Comparison of ENCODE assay signal across 8 mouse cellular contexts in genomic region chr11:16950976-16951760, GRCm38 (mm10). TPM values are rescaled to one million over a fixed set of nuclear protein-coding genes. Genes with fewer than 3 reads are reported as not detected.
A peak's percentile ranks its signal among the peaks of the same experiment; 100 is the strongest.
DNase-seq lines count a peak whose midpoint lies in the region; ATAC-seq and TF ChIP-seq lines count a peak whose summit lies in the region.

Gene Fbxo48 (plus strand): TSS chr11:16951375.

- no peaks in the 10 kb centered on the region for H3K36me3 ChIP-seq in embryonic facial prominence, embryonic 15.5 days
- H3K36me3 ChIP-seq in limb, embryonic 14.5 days (ENCODE audit: control insufficient read depth, insufficient read depth, low read length), result no peaks in the 10 kb centered on the region
- no peaks in the 10 kb centered on the region for H3K36me3 ChIP-seq in midbrain, postnatal 0 days (ENCODE audit: insufficient read depth, low read length)

- DNase-seq in 416B (ENCODE audit: low read depth), result peak; percentile 100
- peak; percentile 98 for DNase-seq in heart, adult 8-10 months (ENCODE audit: low spot score)
- DNase-seq in kidney, adult 9 months, result peak; percentile 99
- peak; percentile 97 for DNase-seq in limb, embryonic 14.5 days (ENCODE audit: low spot score)
- DNase-seq in midbrain, postnatal 0 days (ENCODE audit: low spot score), result peak; percentile 98
- DNase-seq in spleen, postnatal 14 days (ENCODE audit: low spot score in 2 of 2), result peak; percentile 91 to 93

- peak; percentile 97 for TF ChIP-seq POLR2A in bone marrow, adult 2 months (IDR thresholded peaks at IDR 0.05; ENCODE audit: borderline replicate concordance, control insufficient read depth, low read depth, low read length)
- peak; percentile 88; the same call in 1 of the 2 replicates for TF ChIP-seq POLR2A in limb, embryonic 14.5 days (IDR thresholded peaks at IDR 0.05; ENCODE audit: borderline replicate concordance, extremely low read depth, insufficient read depth, insufficient read length)

- H3K4me2 ChIP-seq in embryonic facial prominence, embryonic 15.5 days (replicated peaks), result peak within 1 kb of the TSS; percentile 72
- H3K4me2 ChIP-seq in limb, embryonic 14.5 days (replicated peaks; ENCODE audit: low read depth, low read length, severe bottlenecking), result peak within 1 kb of the TSS; percentile 79
- H3K4me2 ChIP-seq in midbrain, postnatal 0 days (ENCODE audit: low read depth, low read length, poor library complexity, severe bottlenecking), result peak within 1 kb of the TSS; percentile 87

- peak within 1 kb of the TSS; percentile 50 for H3K9ac ChIP-seq in embryonic facial prominence, embryonic 15.5 days
- peak within 1 kb of the TSS; percentile 66 for H3K9ac ChIP-seq in limb, embryonic 14.5 days (ENCODE audit: low read depth, low read length, severe bottlenecking)
- peak within 1 kb of the TSS; percentile 50; the same call in 1 of the 2 replicates for H3K9ac ChIP-seq in midbrain, postnatal 0 days (replicated peaks; ENCODE audit: low read length, poor library complexity, severe bottlenecking)

- no peaks in the 10 kb centered on the region; the same call in 1 of the 2 replicates for H3K4me1 ChIP-seq in bone marrow, adult 2 months (ENCODE audit: control insufficient read depth, insufficient read depth, low read length)
- peaks cover 21% of the 10 kb centered on the region; the same call in 1 of the 2 replicates for H3K4me1 ChIP-seq in embryonic facial prominence, embryonic 15.5 days
- H3K4me1 ChIP-seq in limb, embryonic 14.5 days (ENCODE audit: control insufficient read depth, insufficient read depth, low read length), result peaks cover 9% of the 10 kb centered on the region; the same call in 1 of the 2 replicates
- H3K4me1 ChIP-seq in midbrain, postnatal 0 days (ENCODE audit: insufficient read depth, low read length), result no peaks in the 10 kb centered on the region

- peak within 1 kb of the TSS; percentile 98 for H3K4me3 ChIP-seq in bone marrow, adult 2 months (replicated peaks; ENCODE audit: control insufficient read depth, low read depth, low read length)
- H3K4me3 ChIP-seq in embryonic facial prominence, embryonic 15.5 days (replicated peaks), result peak within 1 kb of the TSS; percentile 57
- H3K4me3 ChIP-seq in limb, embryonic 14.5 days (replicated peaks; ENCODE audit: low read length), result peak within 1 kb of the TSS; percentile 56
- H3K4me3 ChIP-seq in midbrain, postnatal 0 days (ENCODE audit: low read depth, low read length), result peak within 1 kb of the TSS; percentile 69

- ATAC-seq in embryonic facial prominence, embryonic 15.5 days (ENCODE audit: insufficient number of reproducible peaks, low FRiP score, low TSS enrichment, low read depth), result peak; percentile 100
- peak; percentile 99 for ATAC-seq in limb, embryonic 14.5 days (ENCODE audit: low FRiP score, low read depth)
- ATAC-seq in midbrain, postnatal 0 days (ENCODE audit: low FRiP score), result peak; percentile 100

- no peaks in the 10 kb centered on the region for H3K27me3 ChIP-seq in embryonic facial prominence, embryonic 15.5 days
- H3K27me3 ChIP-seq in limb, embryonic 14.5 days (ENCODE audit: control insufficient read depth, insufficient read depth, low read length), result no peaks in the 10 kb centered on the region
- H3K27me3 ChIP-seq in midbrain, postnatal 0 days (ENCODE audit: insufficient read depth, low read length), result no peaks in the 10 kb centered on the region

- peak within 1 kb of the TSS; percentile 78 for H3K27ac ChIP-seq in bone marrow, adult 2 months (ENCODE audit: control insufficient read depth, insufficient read depth, low read depth, low read length, poor library complexity)
- H3K27ac ChIP-seq in embryonic facial prominence, embryonic 15.5 days (replicated peaks), result peak within 1 kb of the TSS; percentile 44; the same call in 1 of the 2 replicates
- no peak within 1 kb of the TSS; the same call in 1 of the 2 replicates for H3K27ac ChIP-seq in limb, embryonic 14.5 days (replicated peaks; ENCODE audit: low read depth, low read length)
- no peak within 1 kb of the TSS for H3K27ac ChIP-seq in midbrain, postnatal 0 days (ENCODE audit: low read depth, low read length)

- no peak for TF ChIP-seq CTCF in bone marrow, adult 2 months (IDR thresholded peaks at IDR 0.05; ENCODE audit: control insufficient read depth, insufficient read depth, low read length)
- TF ChIP-seq CTCF in midbrain, postnatal 0 days (IDR thresholded peaks at IDR 0.05), result peak; percentile 4; the same call in 1 of the 2 replicates

- WGBS in bone marrow, adult 2 months, result under 1% methylated on average over 38 of the region's 38 CpGs
- under 1% methylated on average over 38 of the region's 38 CpGs for WGBS in embryonic facial prominence, embryonic 15.5 days
- WGBS in limb, embryonic 14.5 days, result 1% methylated on average over 38 of the region's 38 CpGs
- under 1% methylated on average over 38 of the region's 38 CpGs for WGBS in midbrain, postnatal 0 days

- no peaks in the 10 kb centered on the region for H3K9me3 ChIP-seq in embryonic facial prominence, embryonic 15.5 days (replicated peaks)
- no peaks in the 10 kb centered on the region for H3K9me3 ChIP-seq in limb, embryonic 14.5 days (ENCODE audit: control insufficient read depth, low read length)
- no peaks in the 10 kb centered on the region for H3K9me3 ChIP-seq in midbrain, postnatal 0 days (ENCODE audit: low read length)

RNA-seq across cellular contexts. Expression of gene Fbxo48, which starts in this region (rescaled TPM):
- polyA plus RNA-seq in bone marrow, adult 2 months (2011; ENCODE audit: insufficient read depth, insufficient read length, low replicate concordance, missing spikeins), result 1.9 and 4.9 TPM in 2 replicates
- 0.98 and 1.2 TPM in 2 replicates for polyA plus RNA-seq in embryonic facial prominence, embryonic 15.5 days (2015; fragmentation: Nextera tagmentation; extraction: Ambion mirVana)
- total RNA-seq in heart, adult 8-10 months (2022), result under 1 TPM; 0.11 to 0.28 (median 0.19) TPM
- polyA plus RNA-seq in limb, embryonic 14.5 days (2012; rRNA removed), result 2.9 and 4.1 TPM in 2 replicates
- 1.4 and 2.2 TPM in 2 replicates for polyA plus RNA-seq in limb, embryonic 14.5 days (2014; fragmentation: Nextera tagmentation; extraction: Ambion mirVana)
- total RNA-seq in midbrain, postnatal 0 days (2014; rRNA removed), result 0.33 and 0.99 TPM in 2 replicates
- 0.12 and 0.19 TPM in 2 replicates for polyA plus RNA-seq in midbrain, postnatal 0 days (2015; fragmentation: Nextera tagmentation; extraction: Ambion mirVana)

Comparison
In these comparisons a context has a peak if more than half of its experiments do, and no peak if none do; other contexts are left out.
1. Peak in DNase-seq in heart, adult 8-10 months; RNA of the gene not detected or under 1 TPM.
2. Peak in DNase-seq, ATAC-seq, H3K4me3 ChIP-seq, H3K9ac ChIP-seq and H3K4me2 ChIP-seq in midbrain, postnatal 0 days; RNA of the gene not detected or under 1 TPM.
3. H3K27ac ChIP-seq: peak in bone marrow, adult 2 months (single experiment) and embryonic facial prominence, embryonic 15.5 days (single experiment); none in limb, embryonic 14.5 days (single experiment) and midbrain, postnatal 0 days (single experiment).
4. Peak in every context shown above with its lines, with median percentiles within 50 percentile points of each other: DNase-seq, H3K4me3 ChIP-seq, ATAC-seq, H3K4me2 ChIP-seq and H3K9ac ChIP-seq.